Mouse (Mus musculus) embryonic facial prominence, embryonic 15.5 days (tissue): ENCODE measurements at regions not wholly inside any gene's neighbourhood (a gene's known extent, or its start where the extent isn't known, plus 50 kb on each side); places are given as distances from the start of the nearest gene placed in this dataset.
"Not testable (repeated sequence)": the region's sequence is repeated elsewhere in the genome, so short reads cannot be mapped to it uniquely, and the experiment has no call there.

Experiments
- ATAC-seq: fragments of 200-750 bp; cut with Nextera tagmentation; 2 replicates; pipeline ENCODE4 v1.8.0; 2017; ENCODE audit warnings: low read depth, moderate TSS enrichment; ENCODE audit not compliant: insufficient number of reproducible peaks, low FRiP score, low TSS enrichment
- H3K27ac ChIP-seq: fragments of 300-500 bp; sonication (generic); replicated peaks from 2 replicates; pipeline ENCODE4 v1.5.1; 2015; ENCODE audit warnings: mild to moderate bottlenecking, inconsistent platforms
- H3K27me3 ChIP-seq: fragments of 300-500 bp; sonication (generic); 2 replicates; pipeline ENCODE4 v1.6.1; 2015; ENCODE audit warnings: inconsistent platforms
- H3K36me3 ChIP-seq: fragments of 300-500 bp; sonication (generic); 2 replicates; pipeline ENCODE4 v1.6.1; 2015; ENCODE audit warnings: mild to moderate bottlenecking, inconsistent platforms
- H3K4me1 ChIP-seq: fragments of 300-500 bp; sonication (generic); 2 replicates; pipeline ENCODE4 v1.6.1; 2015; ENCODE audit warnings: inconsistent platforms
- H3K4me2 ChIP-seq: fragments of 300-500 bp; sonication (generic); replicated peaks from 2 replicates; pipeline ENCODE4 v1.6.1; 2015; ENCODE audit warnings: mild to moderate bottlenecking, inconsistent platforms
- H3K4me3 ChIP-seq: fragments of 300-500 bp; sonication (generic); replicated peaks from 2 replicates; pipeline ENCODE4 v1.5.1; 2015; ENCODE audit warnings: mild to moderate bottlenecking, inconsistent platforms
- H3K9ac ChIP-seq: fragments of 300-500 bp; sonication (generic); 2 replicates; pipeline ENCODE4 v1.6.1; 2015; ENCODE audit warnings: inconsistent platforms
- H3K9me3 ChIP-seq: fragments of 300-500 bp; sonication (generic); replicated peaks from 2 replicates; pipeline ENCODE4 v1.6.1; 2016; ENCODE audit warnings: inconsistent platforms
- WGBS: fragments of 180-500 bp; shearing (Covaris S2); methylation state at CpG from one replicate; pipeline ENCODE4 v1.1.7; 2015; 5-methylcytosine and 5-hydroxymethylcytosine counted together

GRCm38 (mm10) chr2:114409542-114409941 lies 208.3 kb upstream of the Zfp770 start:
- Histone ChIP-seq H3K27ac (no peak overlapping the region), H3K4me2 (no peak overlapping the region), H3K9ac (no peak overlapping the region), H3K9me3 (no peaks in the 10 kb centered on the region), H3K27me3 (no peaks in the 10 kb centered on the region), H3K36me3 (no peaks in the 10 kb centered on the region), H3K4me1 (no peaks in the 10 kb centered on the region), H3K4me3 (no peak overlapping the region)
- ATAC-seq, result no peak

GRCm38 (mm10) chr2:114407408-114407807 lies 206.1 kb upstream of the Zfp770 start:
- Histone ChIP-seq H3K27me3 (no peaks in the 10 kb centered on the region), H3K9me3 (no peaks in the 10 kb centered on the region), H3K4me3 (no peak overlapping the region), H3K4me1 (no peaks in the 10 kb centered on the region), H3K9ac (no peak overlapping the region), H3K27ac (no peak overlapping the region), H3K36me3 (no peaks in the 10 kb centered on the region), H3K4me2 (no peak overlapping the region)
- ATAC-seq, result no peak
- WGBS, result 64% methylated on average over 5 of the region's 5 CpGs

GRCm38 (mm10) chr2:114384566-114384965 lies 183.3 kb upstream of the Zfp770 start:
- H3K36me3 ChIP-seq, result no peaks in the 10 kb centered on the region
- no peaks in the 10 kb centered on the region for H3K27me3 ChIP-seq
- no peak overlapping the region for H3K9ac ChIP-seq
- no peaks in the 10 kb centered on the region for H3K4me1 ChIP-seq
- H3K9me3 ChIP-seq, result no peaks in the 10 kb centered on the region
- no peak overlapping the region for H3K27ac ChIP-seq
- no peak for ATAC-seq
- 27% methylated on average over 3 of the region's 3 CpGs for WGBS
- H3K4me2 ChIP-seq, result no peak overlapping the region
- H3K4me3 ChIP-seq, result no peak overlapping the region

DNA sequence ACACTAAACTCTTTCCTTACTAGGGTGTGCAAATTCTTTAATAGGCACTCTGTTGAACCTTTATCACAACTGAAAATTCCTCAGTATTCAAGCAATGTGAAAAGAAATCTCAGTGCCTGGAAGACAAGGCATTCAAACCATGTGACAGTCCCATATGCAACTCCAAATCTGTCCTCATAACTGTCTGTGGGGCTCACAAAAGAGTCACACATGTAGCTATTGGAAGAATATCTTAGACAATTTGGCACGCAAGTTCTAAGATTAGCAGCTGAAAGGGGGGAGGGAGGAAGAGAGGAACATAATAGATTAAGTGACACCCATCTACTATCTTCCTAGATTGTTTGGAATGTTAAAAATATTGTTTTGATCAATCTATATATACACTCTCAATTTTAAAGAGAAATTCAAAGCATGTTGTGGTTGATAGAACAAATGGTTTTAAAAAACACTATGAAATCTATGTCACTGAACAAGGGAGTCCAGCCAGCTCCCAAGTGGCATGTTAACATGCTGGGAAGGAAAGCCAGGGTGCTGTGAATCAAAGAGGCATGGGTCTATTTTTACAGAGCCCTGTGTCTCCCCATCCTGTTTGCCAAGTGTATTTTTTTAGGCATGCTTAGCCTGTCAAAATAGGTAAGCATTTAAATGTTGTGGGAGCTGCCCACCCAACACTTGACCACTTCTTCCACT lies 177.7 kb upstream of the Zfp770 start:
- no peaks in the 10 kb centered on the region for H3K9me3 ChIP-seq
- no peaks in the 10 kb centered on the region for H3K27me3 ChIP-seq
- WGBS, result 55% methylated on average over 1 of the region's 1 CpGs
- H3K4me1 ChIP-seq, result no peaks in the 10 kb centered on the region
- H3K9ac ChIP-seq, result no peak overlapping the region
- H3K4me3 ChIP-seq, result no peak overlapping the region
- no peak for ATAC-seq
- H3K27ac ChIP-seq, result no peak overlapping the region
- no peaks in the 10 kb centered on the region for H3K36me3 ChIP-seq
- H3K4me2 ChIP-seq, result no peak overlapping the region

GRCm38 (mm10) chr2:114373476-114373875 lies 172.2 kb upstream of the Zfp770 start:
- H3K36me3 ChIP-seq, result no peaks in the 10 kb centered on the region
- no peaks in the 10 kb centered on the region for H3K9me3 ChIP-seq
- 44% methylated on average over 7 of the region's 7 CpGs for WGBS
- H3K4me1 ChIP-seq, result no peaks in the 10 kb centered on the region
- H3K4me3 ChIP-seq, result no peak overlapping the region
- no peaks in the 10 kb centered on the region for H3K27me3 ChIP-seq
- H3K27ac ChIP-seq, result no peak overlapping the region
- no peak for ATAC-seq
- H3K4me2 ChIP-seq, result no peak overlapping the region
- no peak overlapping the region for H3K9ac ChIP-seq

- not testable (repeated sequence) for H3K36me3 ChIP-seq, H3K9ac ChIP-seq, H3K9me3 ChIP-seq, H3K27me3 ChIP-seq, H3K4me3 ChIP-seq, H3K27ac ChIP-seq, H3K4me1 ChIP-seq, ATAC-seq, H3K4me2 ChIP-seq
- 69% methylated on average over 11 of the region's 11 CpGs for WGBS
Observed at GRCm38 (mm10) chr2:114353876-114354275, 152.6 kb upstream of the Zfp770 start.

GRCm38 (mm10) chr2:114340578-114341293 lies 139.5 kb upstream of the Zfp770 start:
- Histone ChIP-seq H3K9ac (no peak overlapping the region), H3K36me3 (no peaks in the 10 kb centered on the region), H3K4me1 (no peaks in the 10 kb centered on the region), H3K4me3 (no peak overlapping the region), H3K4me2 (no peak overlapping the region), H3K27ac (no peak overlapping the region), H3K9me3 (no peaks in the 10 kb centered on the region), H3K27me3 (no peaks in the 10 kb centered on the region)
- ATAC-seq, result no peak
- 84% methylated on average over 9 of the region's 9 CpGs for WGBS

DNA sequence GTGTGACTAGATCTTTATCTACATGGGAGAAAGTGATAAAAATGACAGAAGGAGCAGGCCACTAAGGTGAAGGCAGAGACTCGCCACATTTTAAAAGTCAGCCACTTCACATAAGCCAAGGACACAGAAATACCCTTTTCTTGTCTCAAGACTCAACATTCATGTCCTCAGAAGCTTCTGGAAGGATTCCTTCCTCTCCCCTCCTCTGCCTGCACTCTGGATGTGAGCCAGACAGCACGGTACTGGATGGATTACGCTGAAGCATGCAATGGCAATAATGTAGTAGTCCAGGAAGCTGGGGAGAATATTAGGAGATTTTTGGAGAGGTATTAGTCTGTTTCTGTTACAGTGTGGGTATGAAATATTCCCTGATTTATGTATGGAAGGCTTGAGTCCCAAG lies 100.5 kb upstream of the Zfp770 start:
- WGBS, result 69% methylated on average over 3 of the region's 3 CpGs
- H3K9ac ChIP-seq, result no peak overlapping the region
- no peak for ATAC-seq
- no peaks in the 10 kb centered on the region for H3K27me3 ChIP-seq
- no peak overlapping the region for H3K27ac ChIP-seq
- no peaks in the 10 kb centered on the region for H3K4me1 ChIP-seq
- no peaks in the 10 kb centered on the region for H3K36me3 ChIP-seq
- H3K4me3 ChIP-seq, result no peak overlapping the region
- no peak overlapping the region for H3K4me2 ChIP-seq
- H3K9me3 ChIP-seq, result no peaks in the 10 kb centered on the region

DNA sequence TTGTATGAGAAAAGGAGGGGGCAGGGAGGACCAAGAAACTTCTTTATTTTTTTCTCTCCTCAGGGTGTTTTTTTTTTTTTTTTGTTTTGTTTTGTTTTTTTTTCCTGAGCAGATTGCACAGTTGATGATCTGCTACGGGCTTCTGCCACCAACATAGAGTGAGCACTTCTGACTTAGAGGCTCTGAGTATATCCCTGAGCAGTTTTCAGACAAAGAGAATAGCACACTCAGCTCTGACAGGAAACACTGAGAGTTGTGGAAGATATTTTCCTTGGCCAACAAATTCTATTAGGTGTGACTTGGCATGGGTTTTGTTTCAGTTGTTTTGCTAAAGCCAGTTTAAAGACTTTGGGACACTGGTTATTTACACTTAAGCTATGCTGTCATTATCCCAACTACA lies 93.8 kb upstream of the Zfp770 start:
- 57% methylated on average over 1 of the region's 1 CpGs for whole genome bisulfite sequencing
- Histone ChIP-seq H3K9ac (no peak overlapping the region), H3K9me3 (no peaks in the 10 kb centered on the region), H3K27me3 (no peaks in the 10 kb centered on the region), H3K4me2 (no peak overlapping the region), H3K27ac (no peak overlapping the region), H3K4me3 (no peak overlapping the region), H3K4me1 (no peaks in the 10 kb centered on the region), H3K36me3 (no peaks in the 10 kb centered on the region)
- no peak for ATAC-seq

DNA sequence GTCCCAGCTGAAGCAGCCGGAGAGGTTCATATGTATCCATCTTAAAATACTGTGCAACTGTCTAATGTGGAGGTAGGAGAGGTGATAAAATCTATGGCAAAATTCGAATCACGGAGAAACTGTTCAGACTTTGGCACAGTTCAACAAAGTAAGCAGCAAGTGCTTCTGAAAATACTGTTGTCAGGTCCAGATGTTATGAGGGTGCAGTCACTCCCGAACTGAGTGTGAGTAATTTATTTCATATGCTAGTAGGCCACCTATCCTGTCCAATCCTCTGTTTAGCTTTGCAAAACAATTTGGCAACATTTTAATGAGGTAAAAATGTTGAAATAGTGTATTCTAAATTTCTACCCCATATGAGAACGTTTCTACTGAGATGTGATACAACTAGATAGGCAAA lies 90.1 kb upstream of the Zfp770 start:
- Histone ChIP-seq H3K4me2 (no peak overlapping the region), H3K9ac (no peak overlapping the region), H3K27me3 (no peaks in the 10 kb centered on the region), H3K27ac (no peak overlapping the region), H3K4me1 (no peaks in the 10 kb centered on the region), H3K4me3 (no peak overlapping the region), H3K9me3 (no peaks in the 10 kb centered on the region), H3K36me3 (no peaks in the 10 kb centered on the region)
- no peak for ATAC-seq
- 59% methylated on average over 5 of the region's 5 CpGs for WGBS

GRCm38 (mm10) chr2:114275536-114275935 lies 74.3 kb upstream of the Zfp770 start:
- H3K27ac ChIP-seq, result no peak overlapping the region
- H3K9ac ChIP-seq, result no peak overlapping the region
- H3K4me2 ChIP-seq, result no peak overlapping the region
- H3K4me1 ChIP-seq, result no peaks in the 10 kb centered on the region
- H3K9me3 ChIP-seq, result no peaks in the 10 kb centered on the region
- no peaks in the 10 kb centered on the region for H3K27me3 ChIP-seq
- no peaks in the 10 kb centered on the region for H3K36me3 ChIP-seq
- no peak overlapping the region for H3K4me3 ChIP-seq
- no peak for ATAC-seq
